Mouse (Mus musculus): Measurements from ENCODE around the gene Ube2v1. TPM values are rescaled to one million over a fixed set of nuclear protein-coding genes. Genes with fewer than 3 reads are reported as not detected.

Gene Ube2v1
- polyA plus RNA-seq, 1 experiment: 89.8 TPM

- 0 out of 2 replicates have a peak, but pooled peaks cover 4% of the 10 kb centered on the region for H3K36me3 ChIP-seq (ENCODE audit: control insufficient read depth, insufficient read depth, low read length)
- TF ChIP-seq POLR2A (IDR thresholded peaks at IDR 0.05; ENCODE audit: low read depth, low read length): no peak
- no peak for TF ChIP-seq CTCF (IDR thresholded peaks at IDR 0.05; ENCODE audit: extremely low read depth, insufficient read length, insufficient replicate concordance, low read depth, low read length)
- 75% methylated on average over 6 of the region's 6 CpGs for WGBS
- peaks cover 8% of the 10 kb centered on the region; the same call in 1 of the 2 replicates for H3K4me1 ChIP-seq (ENCODE audit: control insufficient read depth, insufficient read depth, insufficient read length, low read length)
- no peak overlapping the region for H3K4me3 ChIP-seq (ENCODE audit: low read depth, low read length)
- no peak overlapping the region for H3K27ac ChIP-seq (ENCODE audit: insufficient read depth, low read depth, low read length)
- H3K27me3 ChIP-seq (ENCODE audit: control insufficient read depth, insufficient read depth, low read length): 0 out of 2 replicates have a peak, but pooled peaks cover 5% of the 10 kb centered on the region
These were observed 10.3 kb upstream of the Ube2v1 start for GRCm38 (mm10) chr2:167642164-167642563.

DNA sequence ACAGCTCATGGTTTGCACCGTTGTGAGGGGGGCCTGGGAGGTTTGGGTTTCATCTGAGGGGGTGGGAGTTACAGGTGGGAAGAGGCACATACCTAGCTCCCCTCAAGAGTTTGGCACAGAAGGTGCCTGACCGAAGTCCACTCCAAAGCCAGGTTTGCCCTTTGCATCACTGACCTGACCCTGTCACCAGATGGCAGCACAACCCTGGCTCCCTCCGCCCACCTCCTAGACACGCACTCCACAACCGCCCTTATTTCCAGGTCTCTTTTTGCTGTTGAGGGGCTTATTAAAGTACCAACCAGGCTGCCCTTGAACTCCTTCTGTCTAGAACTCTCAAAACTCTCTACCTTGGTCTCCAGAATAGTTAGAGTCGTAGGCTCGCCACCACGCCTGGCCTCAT lies 9.4 kb upstream of the Ube2v1 start:
- no peak overlapping the region for H3K27ac ChIP-seq (ENCODE audit: insufficient read depth, low read depth, low read length)
- H3K27me3 ChIP-seq (ENCODE audit: control insufficient read depth, insufficient read depth, low read length): no peaks in the 10 kb centered on the region
- H3K4me3 ChIP-seq (ENCODE audit: low read depth, low read length): no peak overlapping the region
- H3K4me1 ChIP-seq (ENCODE audit: control insufficient read depth, insufficient read depth, insufficient read length, low read length): peaks cover 8% of the 10 kb centered on the region; the same call in 1 of the 2 replicates
- 0 out of 2 replicates have a peak, but pooled peaks cover 4% of the 10 kb centered on the region for H3K36me3 ChIP-seq (ENCODE audit: control insufficient read depth, insufficient read depth, low read length)
- no peak for TF ChIP-seq POLR2A (IDR thresholded peaks at IDR 0.05; ENCODE audit: low read depth, low read length)
- TF ChIP-seq CTCF (IDR thresholded peaks at IDR 0.05; ENCODE audit: extremely low read depth, insufficient read length, insufficient replicate concordance, low read depth, low read length): peak; percentile 84
- WGBS: 29% methylated on average over 8 of the region's 8 CpGs

DNA sequence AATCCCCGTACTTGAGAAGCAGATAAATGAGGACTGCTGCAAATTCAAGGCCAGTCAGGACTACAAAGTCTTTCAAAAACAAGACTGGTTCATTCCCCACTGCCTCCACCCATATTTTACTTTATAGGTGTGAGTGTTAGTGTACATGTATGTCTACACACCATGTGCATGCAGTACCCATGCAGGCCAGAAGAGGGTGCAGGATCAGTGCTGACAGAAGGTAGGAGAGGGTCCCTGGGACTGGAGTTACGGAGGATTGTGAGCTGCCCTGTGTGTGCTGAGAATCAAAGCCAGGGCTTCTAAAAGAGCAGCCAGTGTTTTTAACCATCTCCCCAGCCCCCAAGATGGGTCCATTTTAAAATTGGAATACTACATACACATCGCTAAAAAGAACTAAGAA lies 8.4 kb upstream of the Ube2v1 start:
- Histone ChIP-seq H3K27ac (ENCODE audit: insufficient read depth, low read depth, low read length) (no peak overlapping the region), H3K27me3 (ENCODE audit: control insufficient read depth, insufficient read depth, low read length) (no peaks in the 10 kb centered on the region), H3K4me1 (ENCODE audit: control insufficient read depth, insufficient read depth, insufficient read length, low read length) (peaks cover 8% of the 10 kb centered on the region; the same call in 1 of the 2 replicates), H3K36me3 (ENCODE audit: control insufficient read depth, insufficient read depth, low read length) (0 out of 2 replicates have a peak, but pooled peaks cover 4% of the 10 kb centered on the region), H3K4me3 (ENCODE audit: low read depth, low read length) (no peak overlapping the region)
- WGBS: 87% methylated on average over 3 of the region's 3 CpGs
- TF ChIP-seq POLR2A (IDR thresholded peaks at IDR 0.05; ENCODE audit: low read depth, low read length) (no peak), CTCF (IDR thresholded peaks at IDR 0.05; ENCODE audit: extremely low read depth, insufficient read length, insufficient replicate concordance, low read depth, low read length) (peak; percentile 48; the same call in 1 of the 2 replicates)

DNA sequence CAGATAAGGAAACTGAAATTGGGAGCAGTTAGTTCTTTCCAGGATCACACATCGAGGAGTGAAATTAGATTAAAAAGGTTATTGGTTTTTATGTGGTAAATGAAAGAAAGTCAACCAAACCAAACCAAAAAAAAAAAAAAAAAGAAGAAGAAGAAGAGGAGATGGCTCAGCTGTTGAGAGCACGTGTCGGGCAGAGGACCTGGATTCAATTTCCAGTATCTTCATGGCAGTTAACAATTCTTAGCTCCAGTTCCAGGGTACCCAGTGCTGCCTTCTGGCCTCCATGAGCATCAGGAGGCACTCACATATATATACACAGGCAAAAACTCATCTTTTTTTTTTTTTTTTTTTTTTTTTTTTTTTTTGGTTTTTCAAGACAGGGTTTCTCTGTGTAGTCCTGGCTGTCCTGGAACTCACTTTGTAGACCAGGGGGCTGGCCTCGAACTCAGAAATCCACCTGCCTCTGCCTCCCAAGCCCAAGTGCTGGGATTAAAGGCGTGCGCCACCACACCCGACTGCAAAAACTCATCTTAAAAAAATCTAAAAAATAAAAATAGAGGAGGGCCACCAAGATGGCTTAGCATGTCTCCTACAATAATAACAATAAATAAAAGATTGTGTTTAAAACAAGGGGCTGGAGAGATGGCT lies 3.1 kb upstream of the Ube2v1 start:
- H3K27ac ChIP-seq (ENCODE audit: insufficient read depth, low read depth, low read length): no peak overlapping the region
- H3K4me1 ChIP-seq (ENCODE audit: control insufficient read depth, insufficient read depth, insufficient read length, low read length): peaks cover 17% of the 10 kb centered on the region
- H3K4me3 ChIP-seq (ENCODE audit: low read depth, low read length): no peak overlapping the region
- no peaks in the 10 kb centered on the region for H3K36me3 ChIP-seq (ENCODE audit: control insufficient read depth, insufficient read depth, low read length)
- WGBS: 72% methylated on average over 7 of the region's 7 CpGs
- TF ChIP-seq POLR2A (IDR thresholded peaks at IDR 0.05; ENCODE audit: low read depth, low read length) (no peak), CTCF (IDR thresholded peaks at IDR 0.05; ENCODE audit: extremely low read depth, insufficient read length, insufficient replicate concordance, low read depth, low read length) (no peak)
- no peaks in the 10 kb centered on the region for H3K27me3 ChIP-seq (ENCODE audit: control insufficient read depth, insufficient read depth, low read length)

- H3K4me3 ChIP-seq (ENCODE audit: low read depth, low read length): no peak overlapping the region
- TF ChIP-seq POLR2A (IDR thresholded peaks at IDR 0.05; ENCODE audit: low read depth, low read length) (no peak), CTCF (IDR thresholded peaks at IDR 0.05; ENCODE audit: extremely low read depth, insufficient read length, insufficient replicate concordance, low read depth, low read length) (no peak)
- WGBS: under 1% methylated on average over 15 of the region's 15 CpGs
These were observed 2.5 kb upstream of the Ube2v1 start for GRCm38 (mm10) chr2:167634338-167634770.

DNA sequence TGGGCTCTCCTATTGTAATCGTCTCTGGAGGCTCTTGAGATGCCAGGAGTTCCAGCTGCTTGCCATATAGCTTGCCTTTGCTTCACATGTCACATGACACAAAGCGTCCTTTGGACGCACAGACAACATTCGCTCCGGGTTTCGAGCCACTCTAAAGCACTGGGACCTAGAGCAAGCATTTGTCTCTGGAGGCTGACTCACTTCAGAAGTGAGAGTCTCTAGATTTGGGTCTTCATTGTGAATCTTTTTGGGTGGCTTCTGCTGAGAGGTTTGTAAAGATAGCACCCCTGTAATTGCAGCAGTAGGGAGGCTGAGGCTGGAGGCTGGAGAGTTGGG lies 1.6 kb upstream of the Ube2v1 start:
- no peak overlapping the region for H3K27ac ChIP-seq (ENCODE audit: insufficient read depth, low read depth, low read length)
- no peaks in the 10 kb centered on the region for H3K36me3 ChIP-seq (ENCODE audit: control insufficient read depth, insufficient read depth, low read length)
- 88% methylated on average over 6 of the region's 6 CpGs for WGBS
- no peaks in the 10 kb centered on the region for H3K27me3 ChIP-seq (ENCODE audit: control insufficient read depth, insufficient read depth, low read length)
- H3K4me3 ChIP-seq (ENCODE audit: low read depth, low read length): no peak overlapping the region
- TF ChIP-seq CTCF (IDR thresholded peaks at IDR 0.05; ENCODE audit: extremely low read depth, insufficient read length, insufficient replicate concordance, low read depth, low read length) (no peak), POLR2A (IDR thresholded peaks at IDR 0.05; ENCODE audit: low read depth, low read length) (no peak)
- H3K4me1 ChIP-seq (ENCODE audit: control insufficient read depth, insufficient read depth, insufficient read length, low read length): peaks cover 32% of the 10 kb centered on the region

More at GRCm38 (mm10) chr2:167634338-167634770, 2.5 kb upstream of the Ube2v1 start:
- Histone ChIP-seq H3K36me3 (ENCODE audit: control insufficient read depth, insufficient read depth, low read length) (no peaks in the 10 kb centered on the region), H3K4me1 (ENCODE audit: control insufficient read depth, insufficient read depth, insufficient read length, low read length) (peaks cover 24% of the 10 kb centered on the region), H3K27ac (ENCODE audit: insufficient read depth, low read depth, low read length) (peak overlapping the region; percentile 69), H3K27me3 (ENCODE audit: control insufficient read depth, insufficient read depth, low read length) (no peaks in the 10 kb centered on the region)

DNA sequence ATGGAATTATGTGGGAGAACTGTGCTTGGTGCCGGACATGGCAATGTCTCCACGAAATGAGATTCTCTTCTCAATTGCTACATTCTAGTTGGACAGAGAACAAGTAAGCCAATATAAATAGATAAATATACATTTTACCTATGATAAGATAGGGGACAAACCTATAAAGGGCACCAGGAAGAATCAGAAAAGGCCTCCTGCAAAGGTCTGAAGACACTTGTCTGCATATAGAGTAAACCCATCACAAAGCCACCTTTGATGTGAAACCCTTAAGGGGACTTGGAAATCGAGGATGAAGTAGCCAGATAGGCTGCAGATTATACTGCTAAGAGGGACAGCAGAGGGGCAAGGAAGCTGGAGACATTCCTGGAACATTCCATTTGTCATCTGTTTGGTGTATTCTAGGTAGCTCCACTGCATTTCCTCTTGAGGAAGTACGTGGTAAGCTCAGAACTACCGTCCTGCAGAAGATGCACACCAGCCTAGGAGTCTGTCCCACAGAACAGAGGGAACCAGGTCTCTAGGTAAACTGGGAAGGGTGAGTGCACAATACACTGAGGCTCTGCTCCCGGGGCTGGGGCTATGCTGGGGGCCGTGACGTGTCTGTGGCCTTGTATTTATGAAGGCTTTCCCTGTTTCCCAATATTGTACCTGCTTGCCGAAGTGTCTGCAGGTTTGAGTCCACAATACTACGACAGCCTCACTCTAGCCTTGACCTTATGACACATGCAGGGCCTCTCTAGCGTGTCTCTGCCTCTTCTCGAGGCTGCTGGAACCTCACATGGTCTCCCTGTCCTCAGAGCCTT lies 1.0 kb upstream of the Ube2v1 start:
- Histone ChIP-seq H3K4me1 (ENCODE audit: control insufficient read depth, insufficient read depth, insufficient read length, low read length) (peaks cover 34% of the 10 kb centered on the region), H3K36me3 (ENCODE audit: control insufficient read depth, insufficient read depth, low read length) (no peaks in the 10 kb centered on the region), H3K4me3 (ENCODE audit: low read depth, low read length) (no peak overlapping the region), H3K27ac (ENCODE audit: insufficient read depth, low read depth, low read length) (peak overlapping the region; percentile 94), H3K27me3 (ENCODE audit: control insufficient read depth, insufficient read depth, low read length) (no peaks in the 10 kb centered on the region)
- 68% methylated on average over 12 of the region's 12 CpGs for WGBS
- TF ChIP-seq CTCF (IDR thresholded peaks at IDR 0.05; ENCODE audit: extremely low read depth, insufficient read length, insufficient replicate concordance, low read depth, low read length) (no peak), POLR2A (IDR thresholded peaks at IDR 0.05; ENCODE audit: low read depth, low read length) (no peak)
